Mouse (Mus musculus): ENCODE results near the gene Pgpep1l. TPM values are rescaled to one million over a fixed set of nuclear protein-coding genes. Genes with fewer than 3 reads are reported as not detected.

The Pgpep1l gene
- total RNA-seq, 1 experiment from 2014 or later, result not detected

GRCm38 (mm10) chr7:68266691-68267090, 2.7 kb upstream of the Pgpep1l start:
- no peak for ATAC-seq (ENCODE audit: extremely low read depth, insufficient number of reproducible peaks, low FRiP score, poor library complexity, severe bottlenecking)

DNA sequence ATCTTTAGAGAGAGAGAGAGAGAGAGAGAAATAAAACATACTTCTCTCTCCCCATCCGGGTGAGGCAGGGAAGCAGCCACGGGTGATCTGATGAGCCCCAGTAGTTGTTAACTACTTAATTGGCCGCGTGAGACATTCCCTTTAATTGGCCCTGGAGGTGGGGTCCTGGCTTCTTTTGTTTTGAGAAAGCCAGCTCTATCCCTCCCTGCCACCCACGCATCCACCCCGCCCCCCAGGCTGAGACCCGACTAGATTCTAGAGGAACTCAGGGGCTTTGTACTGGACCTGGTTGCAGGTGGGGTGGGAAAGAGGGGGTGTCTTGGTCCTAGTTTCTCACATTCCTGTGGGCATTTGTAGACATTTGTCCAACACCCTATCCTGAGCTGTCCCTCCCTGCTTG, 1.4 kb upstream of the Pgpep1l start:
- no peak for ATAC-seq (ENCODE audit: extremely low read depth, insufficient number of reproducible peaks, low FRiP score, poor library complexity, severe bottlenecking)

GRCm38 (mm10) chr7:68264531-68264930, 498 bp upstream of the Pgpep1l start:
- peak; percentile 76 for ATAC-seq (ENCODE audit: extremely low read depth, insufficient number of reproducible peaks, low FRiP score, poor library complexity, severe bottlenecking)

- ATAC-seq (ENCODE audit: extremely low read depth, insufficient number of reproducible peaks, low FRiP score, poor library complexity, severe bottlenecking), result no peak
Observed at GRCm38 (mm10) chr7:68263346-68264027, 546 bp downstream of the Pgpep1l start.

DNA sequence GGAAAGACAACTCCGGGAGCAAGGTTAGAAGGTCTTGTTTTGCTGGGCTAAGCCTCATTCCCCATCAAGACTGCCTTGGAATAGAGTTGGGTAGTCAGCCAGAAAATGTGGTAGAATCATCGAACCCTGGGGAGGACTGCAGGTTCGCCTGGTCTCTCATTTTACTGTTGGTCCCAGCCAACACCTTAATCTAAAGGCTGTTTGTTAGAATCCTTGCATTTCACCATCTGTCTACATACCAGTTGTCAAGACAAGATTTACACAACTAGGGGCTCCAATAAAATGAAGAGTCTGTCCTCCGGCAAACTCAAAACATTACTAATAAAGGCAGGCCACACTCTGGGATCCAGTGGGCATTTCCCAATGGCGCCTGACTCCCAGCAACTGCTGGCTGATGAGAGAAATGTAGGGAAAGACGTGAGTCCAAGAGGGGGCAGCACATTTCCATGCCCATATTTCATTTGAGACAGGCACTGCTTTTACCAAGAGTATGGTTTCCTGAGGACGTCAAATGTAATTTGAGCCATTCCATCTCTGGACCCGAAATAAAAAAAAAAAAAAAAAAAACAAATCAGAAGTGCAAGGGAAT, 1.3 kb downstream of the Pgpep1l start:
- no peak for ATAC-seq (ENCODE audit: extremely low read depth, insufficient number of reproducible peaks, low FRiP score, poor library complexity, severe bottlenecking)

- ATAC-seq (ENCODE audit: extremely low read depth, insufficient number of reproducible peaks, low FRiP score, poor library complexity, severe bottlenecking), result no peak
Observed at GRCm38 (mm10) chr7:68259523-68260081, 4.4 kb downstream of the Pgpep1l start.

GRCm38 (mm10) chr7:68258326-68259150, 5.5 kb downstream of the Pgpep1l start:
- ATAC-seq (ENCODE audit: extremely low read depth, insufficient number of reproducible peaks, low FRiP score, poor library complexity, severe bottlenecking), result no peak

DNA sequence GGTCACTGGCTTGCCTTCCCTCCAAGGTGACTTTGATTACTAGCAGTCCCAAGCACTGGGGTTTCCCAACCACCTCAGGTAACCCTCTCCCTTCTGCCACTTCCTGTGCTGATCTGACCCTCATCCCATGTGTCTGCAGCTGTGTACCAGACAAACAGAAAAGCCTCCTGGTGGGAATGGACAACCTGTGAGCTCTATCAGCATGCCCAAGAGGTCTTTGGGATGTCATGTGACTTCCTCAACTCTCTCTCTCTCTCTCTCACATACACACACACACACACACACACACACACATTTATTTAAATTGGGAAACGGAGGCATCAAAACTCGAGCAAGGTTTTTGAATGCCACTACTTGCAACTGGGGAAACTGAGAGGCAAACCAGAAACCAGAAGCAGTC, 6.3 kb downstream of the Pgpep1l start:
- no peak for ATAC-seq (ENCODE audit: extremely low read depth, insufficient number of reproducible peaks, low FRiP score, poor library complexity, severe bottlenecking)

DNA sequence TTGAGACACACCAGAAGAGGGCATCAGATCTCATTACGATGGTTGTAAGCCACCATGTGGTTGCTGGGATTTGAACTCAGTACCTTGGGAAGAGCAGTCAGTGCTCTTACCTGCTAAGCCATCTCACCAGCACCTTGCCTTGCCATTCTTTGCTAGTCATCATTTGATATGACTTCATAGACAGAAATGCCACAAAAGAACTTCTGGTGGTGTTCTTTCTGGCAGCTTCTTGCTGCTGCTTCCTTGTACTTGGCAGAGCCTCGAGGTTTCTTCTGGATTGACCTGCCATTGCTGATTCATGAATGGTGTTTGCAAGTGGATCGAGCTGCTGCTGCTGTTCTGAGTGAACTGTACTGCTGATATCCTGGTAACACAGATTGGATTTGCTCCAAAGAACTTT, 13.1 kb downstream of the Pgpep1l start:
- no peak for ATAC-seq (ENCODE audit: extremely low read depth, insufficient number of reproducible peaks, low FRiP score, poor library complexity, severe bottlenecking)

DNA sequence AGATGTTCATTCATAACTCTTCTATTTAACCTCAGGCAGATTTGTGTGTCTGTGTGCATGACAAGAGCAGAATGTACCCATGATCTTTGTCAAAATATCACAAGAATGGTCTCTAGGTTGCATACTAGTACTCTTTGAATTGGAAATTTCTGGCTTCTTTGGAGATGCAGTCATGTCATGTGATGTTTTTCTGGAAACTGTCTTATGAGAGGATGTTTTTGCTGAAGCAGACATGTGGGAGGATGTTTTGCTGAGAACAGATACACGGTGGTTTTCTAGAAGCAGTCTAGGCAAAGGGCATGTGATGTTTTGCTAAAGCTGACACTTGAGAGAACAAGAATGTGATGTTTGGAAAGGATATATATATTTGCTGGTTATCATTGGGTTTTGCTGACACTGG, 13.6 kb downstream of the Pgpep1l start:
- 0 out of 2 replicates have a peak, but pooled peaks have one; percentile 13 for ATAC-seq (ENCODE audit: extremely low read depth, insufficient number of reproducible peaks, low FRiP score, poor library complexity, severe bottlenecking)

DNA sequence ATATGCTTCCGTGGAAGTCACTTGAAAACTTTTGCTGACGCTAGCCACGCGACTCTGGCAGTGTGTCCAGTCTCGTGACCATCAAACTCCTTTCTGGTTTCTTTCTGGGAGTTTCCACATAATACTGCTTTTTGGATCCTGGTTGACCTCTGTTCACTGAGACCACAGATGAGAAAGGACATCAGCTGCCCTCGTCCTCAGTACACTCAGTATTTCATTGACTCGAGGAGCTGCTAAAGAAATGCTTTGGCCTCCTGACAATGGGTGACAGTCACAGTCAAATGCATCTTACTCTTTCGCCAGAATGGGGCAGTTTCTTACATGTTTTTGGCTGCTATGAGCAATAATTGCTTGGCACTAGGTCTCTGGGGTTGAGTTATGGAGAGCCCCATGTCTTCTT, 17.8 kb downstream of the Pgpep1l start:
- no peak for ATAC-seq (ENCODE audit: extremely low read depth, insufficient number of reproducible peaks, low FRiP score, poor library complexity, severe bottlenecking)

GRCm38 (mm10) chr7:68245681-68246080, 18.4 kb downstream of the Pgpep1l start:
- ATAC-seq (ENCODE audit: extremely low read depth, insufficient number of reproducible peaks, low FRiP score, poor library complexity, severe bottlenecking), result no peak

DNA sequence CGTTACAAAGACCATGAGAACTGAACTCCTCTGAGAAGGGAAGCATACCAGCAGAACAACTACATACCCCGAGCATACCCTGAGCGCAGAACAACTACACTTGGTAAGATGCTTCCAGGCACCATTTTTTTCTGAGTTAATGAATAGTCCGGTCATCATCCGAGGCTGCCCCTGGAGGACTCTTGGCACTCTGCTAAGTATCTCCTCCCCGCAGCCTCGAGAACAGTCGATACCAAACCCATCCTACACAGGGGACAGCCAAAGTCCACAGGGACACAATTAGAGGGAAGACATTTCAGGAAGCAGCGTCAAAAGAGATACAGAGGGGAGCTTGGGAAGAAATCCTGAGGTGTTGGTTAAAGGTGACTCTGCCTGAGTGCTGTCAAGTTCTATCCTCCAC, 22.8 kb downstream of the Pgpep1l start:
- no peak for ATAC-seq (ENCODE audit: extremely low read depth, insufficient number of reproducible peaks, low FRiP score, poor library complexity, severe bottlenecking)

- no peak for ATAC-seq (ENCODE audit: extremely low read depth, insufficient number of reproducible peaks, low FRiP score, poor library complexity, severe bottlenecking)
Observed at GRCm38 (mm10) chr7:68239220-68239827, 24.7 kb downstream of the Pgpep1l start.

GRCm38 (mm10) chr7:68236817-68237216, 27.2 kb downstream of the Pgpep1l start:
- no peak for ATAC-seq (ENCODE audit: extremely low read depth, insufficient number of reproducible peaks, low FRiP score, poor library complexity, severe bottlenecking)

DNA sequence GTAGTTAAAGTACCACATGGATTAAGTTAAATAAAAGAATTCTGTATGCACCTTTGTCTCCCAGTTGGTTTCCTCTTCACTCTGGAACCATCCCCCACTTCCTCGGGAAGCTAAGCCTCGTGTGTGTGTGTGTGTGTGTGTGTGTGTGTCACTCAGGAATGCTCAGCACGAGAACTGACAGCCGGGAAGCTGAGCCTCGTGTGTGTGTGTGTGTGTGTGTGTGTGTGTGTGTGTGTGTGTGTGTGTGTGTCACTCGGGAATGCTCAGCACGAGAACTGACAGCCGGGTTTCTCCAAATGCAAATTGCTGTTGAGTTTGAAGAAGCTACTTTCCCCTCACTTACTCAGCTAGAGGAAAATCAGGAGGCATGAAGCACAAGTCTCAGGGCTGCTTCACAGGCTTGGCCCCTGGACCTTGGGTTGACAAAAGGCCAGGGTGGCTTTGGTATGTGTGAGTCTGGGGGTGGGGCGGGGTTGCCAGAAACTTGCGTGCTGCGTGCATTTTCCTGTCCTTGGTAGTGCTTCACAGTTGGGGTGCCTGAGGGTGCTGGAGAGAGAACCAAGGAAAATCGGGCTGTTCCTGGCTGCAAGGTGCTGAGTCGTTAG, 30.3 kb downstream of the Pgpep1l start:
- no peak for ATAC-seq (ENCODE audit: extremely low read depth, insufficient number of reproducible peaks, low FRiP score, poor library complexity, severe bottlenecking)

DNA sequence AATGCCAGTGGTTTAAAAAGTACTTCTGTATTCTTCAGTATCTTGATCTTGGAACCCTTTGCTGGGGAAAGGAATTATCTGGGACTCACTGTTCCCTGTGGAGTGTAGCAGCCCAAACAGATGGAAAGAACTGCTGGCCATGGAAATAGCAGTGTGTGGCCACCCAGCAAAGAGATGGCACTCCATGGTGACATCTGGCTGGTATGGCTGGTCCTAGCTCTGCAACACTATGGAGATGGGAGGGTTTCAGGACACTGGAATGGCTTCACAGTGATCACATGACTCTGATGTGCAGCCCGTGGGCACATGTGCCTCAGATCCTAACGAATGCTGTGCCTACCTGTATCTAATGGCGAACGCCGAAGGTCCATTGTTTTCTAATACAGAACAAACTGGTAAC, 31.5 kb downstream of the Pgpep1l start:
- no peak for ATAC-seq (ENCODE audit: extremely low read depth, insufficient number of reproducible peaks, low FRiP score, poor library complexity, severe bottlenecking)

GRCm38 (mm10) chr7:68230831-68231230, 33.2 kb downstream of the Pgpep1l start:
- ATAC-seq (ENCODE audit: extremely low read depth, insufficient number of reproducible peaks, low FRiP score, poor library complexity, severe bottlenecking), result no peak

DNA sequence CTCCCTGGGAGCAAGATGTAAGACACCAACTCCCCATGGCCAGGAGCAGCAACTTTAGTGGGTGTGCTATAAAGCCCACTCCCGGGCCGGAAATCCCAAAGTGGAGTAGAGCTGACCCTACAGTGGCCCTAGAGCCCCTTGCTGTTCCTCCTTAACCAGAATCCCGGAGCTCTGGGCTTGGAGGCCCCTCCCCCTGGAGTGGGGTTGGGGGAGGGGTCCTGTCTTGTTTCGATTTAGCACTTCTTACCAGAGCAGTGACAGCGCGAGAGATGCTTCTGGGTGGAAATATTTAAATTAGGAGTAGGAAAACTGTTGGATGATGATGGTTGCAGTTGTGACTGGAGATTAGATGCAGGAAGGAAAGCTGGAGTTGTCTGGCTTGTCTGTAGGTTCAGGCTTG, 35.5 kb downstream of the Pgpep1l start:
- no peak for ATAC-seq (ENCODE audit: extremely low read depth, insufficient number of reproducible peaks, low FRiP score, poor library complexity, severe bottlenecking)

Measured in neutrophil, adult 5-6 weeks (primary cell).